Mouse (Mus musculus) right cerebral cortex, postnatal 36 days (tissue): ENCODE results near the gene Ccdc162.

Experiments
- DNase-seq, 2 experiments: peaks; one replicate each; pipeline ENCODE4 v3.0.0; 2022; ENCODE audit warnings: low spot score in 2 of 2, mixed read lengths in 1 of 2

The Ccdc162 gene

GRCm38 (mm10) chr10:41716029-41716897 is at the start of gene Ccdc162:
Gene Ccdc162 (minus strand): TSS chr10:41716634.
- DNase-seq = no peak

GRCm38 (mm10) chr10:41765586-41765985 is 49.2 kb upstream of the Ccdc162 start:
- no peak for DNase-seq

GRCm38 (mm10) chr10:41763741-41764385 is 47.4 kb upstream of the Ccdc162 start:
- no peak for DNase-seq

- no peak for DNase-seq
Measured at GRCm38 (mm10) chr10:41760866-41761265, 44.4 kb upstream of the Ccdc162 start.

- no peak for DNase-seq
Measured at GRCm38 (mm10) chr10:41758041-41758440, 41.6 kb upstream of the Ccdc162 start.

GRCm38 (mm10) chr10:41757226-41757625 is 40.8 kb upstream of the Ccdc162 start:
- DNase-seq = no peak

GRCm38 (mm10) chr10:41751867-41752480 is 35.5 kb upstream of the Ccdc162 start:
- DNase-seq = no peak

- DNase-seq = no peak
Measured at GRCm38 (mm10) chr10:41749306-41749705, 32.9 kb upstream of the Ccdc162 start.

GRCm38 (mm10) chr10:41746554-41746953 is 30.1 kb upstream of the Ccdc162 start:
- peak; percentile 51 to 52 for DNase-seq

- no peak for DNase-seq
Measured at GRCm38 (mm10) chr10:41744006-41744405, 27.6 kb upstream of the Ccdc162 start.

GRCm38 (mm10) chr10:41740221-41740620 is 23.8 kb upstream of the Ccdc162 start:
- DNase-seq = no peak

GRCm38 (mm10) chr10:41737245-41737644 is 20.8 kb upstream of the Ccdc162 start:
- DNase-seq = no peak

GRCm38 (mm10) chr10:41735398-41735797 is 19.0 kb upstream of the Ccdc162 start:
- no peak for DNase-seq

- DNase-seq = no peak
Measured at GRCm38 (mm10) chr10:41733214-41733613, 16.8 kb upstream of the Ccdc162 start.

GRCm38 (mm10) chr10:41731932-41732331 is 15.5 kb upstream of the Ccdc162 start:
- DNase-seq = no peak

- no peak for DNase-seq
Measured at GRCm38 (mm10) chr10:41730746-41731145, 14.3 kb upstream of the Ccdc162 start.

GRCm38 (mm10) chr10:41726215-41726614 is 9.8 kb upstream of the Ccdc162 start:
- DNase-seq = no peak

- DNase-seq = peak in 1 of 2 experiments; percentile 12
Measured at GRCm38 (mm10) chr10:41719587-41719986, 3.2 kb upstream of the Ccdc162 start.

GRCm38 (mm10) chr10:41715557-41715956 is 877 bp downstream of the Ccdc162 start:
- no peak for DNase-seq

- no peak for DNase-seq
Measured at GRCm38 (mm10) chr10:41711467-41711866, 5.0 kb downstream of the Ccdc162 start.

GRCm38 (mm10) chr10:41710773-41711172 is 5.7 kb downstream of the Ccdc162 start:
- DNase-seq = no peak

GRCm38 (mm10) chr10:41709341-41709740 is 7.1 kb downstream of the Ccdc162 start:
- DNase-seq = no peak

GRCm38 (mm10) chr10:41699669-41700068 is 16.8 kb downstream of the Ccdc162 start:
- no peak for DNase-seq
